Mouse (Mus musculus): Measurements from ENCODE around the gene Gm9857. TPM values are rescaled to one million over a fixed set of nuclear protein-coding genes. Genes with fewer than 3 reads are reported as not detected.

Gene Gm9857
- polyA plus RNA-seq, 1 experiment from 2014 or later, result not detected

DNA sequence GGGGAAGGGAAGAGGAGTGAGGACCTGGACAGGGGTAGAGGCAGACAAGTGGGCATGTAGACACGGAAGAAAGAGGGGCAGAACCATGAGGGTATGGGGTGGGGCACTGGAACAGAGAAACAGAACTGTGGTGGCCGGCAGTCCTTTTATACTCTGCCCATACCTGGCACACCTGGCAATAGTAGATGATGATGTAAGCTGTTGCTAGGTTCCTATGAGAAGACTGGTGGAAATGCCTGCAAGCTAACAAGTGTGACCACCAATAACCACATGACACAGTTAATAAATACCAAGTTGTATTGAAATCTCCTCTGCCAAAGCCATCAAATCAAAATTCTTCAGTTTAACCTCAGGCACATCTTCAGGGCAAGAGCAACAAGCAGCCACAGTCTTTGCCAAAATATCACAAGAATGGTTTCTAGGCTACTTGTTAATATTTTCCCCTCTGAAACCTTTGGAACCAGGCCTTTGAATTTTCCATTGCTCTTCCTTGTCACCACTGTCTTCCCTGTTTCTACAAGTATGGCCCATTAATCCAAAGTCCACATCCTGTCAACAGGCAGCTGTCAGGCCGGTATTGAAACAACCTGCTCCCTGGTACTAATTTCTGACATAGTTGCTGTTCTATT is 19.7 kb downstream of the Gm9857 start:
- Histone ChIP-seq H3K27ac (replicated peaks) (no peak overlapping the region), H3K27me3 (no peaks in the 10 kb centered on the region), H3K36me3 (no peaks in the 10 kb centered on the region), H3K4me1 (no peaks in the 10 kb centered on the region), H3K4me2 (replicated peaks) (no peak overlapping the region), H3K4me3 (no peak overlapping the region), H3K9ac (replicated peaks) (no peak overlapping the region), H3K9me3 (no peaks in the 10 kb centered on the region)
- WGBS, result 96% methylated on average over 3 of the region's 3 CpGs
- no peak for ATAC-seq (ENCODE audit: low FRiP score, low read depth)

DNA sequence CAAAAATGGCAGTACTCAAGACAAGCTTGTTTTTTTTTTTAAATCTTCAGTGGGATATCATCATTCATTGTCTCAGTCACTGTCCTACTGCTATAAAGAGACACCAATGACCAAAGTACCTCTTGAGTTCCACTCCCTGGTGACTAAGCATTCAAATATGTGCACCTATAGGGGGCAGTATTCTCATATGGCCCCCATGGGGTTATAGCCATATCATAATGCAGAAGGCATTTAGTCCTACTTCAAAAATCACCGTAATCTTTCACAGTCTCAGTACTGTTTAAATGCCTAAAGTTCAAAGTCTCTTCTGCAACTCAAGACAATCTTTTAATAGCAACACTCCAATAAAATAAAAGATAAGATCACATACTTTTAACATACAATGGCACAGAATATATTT is 21.4 kb downstream of the Gm9857 start:
- H3K4me2 ChIP-seq (replicated peaks), result no peak overlapping the region
- ATAC-seq (ENCODE audit: low FRiP score, low read depth), result no peak
- no peak overlapping the region for H3K4me3 ChIP-seq
- 95% methylated on average over 1 of the region's 1 CpGs for WGBS
- H3K9me3 ChIP-seq, result no peaks in the 10 kb centered on the region
- H3K9ac ChIP-seq (replicated peaks), result no peak overlapping the region
- H3K36me3 ChIP-seq, result no peaks in the 10 kb centered on the region
- H3K27me3 ChIP-seq, result no peaks in the 10 kb centered on the region
- no peaks in the 10 kb centered on the region for H3K4me1 ChIP-seq
- H3K27ac ChIP-seq (replicated peaks), result no peak overlapping the region

DNA sequence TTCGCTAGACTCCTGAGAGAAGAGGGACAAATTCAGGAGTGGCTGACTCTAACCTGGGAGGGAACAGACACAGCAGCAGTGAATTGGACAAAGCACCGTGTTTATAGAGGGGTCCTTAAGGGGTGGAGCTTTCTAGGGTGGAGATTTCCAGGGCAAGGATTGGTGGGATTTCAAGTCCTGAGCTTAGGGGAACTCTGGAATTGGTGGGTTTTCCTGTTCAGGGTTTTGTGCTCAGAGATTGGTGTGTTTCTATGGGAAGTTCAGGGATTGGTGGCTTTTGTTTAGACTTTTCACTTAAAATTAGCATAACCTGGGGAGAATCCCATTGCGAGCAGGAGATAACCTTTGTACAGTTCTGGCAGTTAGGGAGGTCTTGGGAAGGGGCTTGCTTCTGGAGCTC is 22.3 kb downstream of the Gm9857 start:
- no peak overlapping the region for H3K9ac ChIP-seq (replicated peaks)
- H3K27ac ChIP-seq (replicated peaks), result no peak overlapping the region
- H3K4me2 ChIP-seq (replicated peaks), result no peak overlapping the region
- H3K4me3 ChIP-seq, result no peak overlapping the region
- H3K27me3 ChIP-seq, result no peaks in the 10 kb centered on the region
- WGBS, result 47% methylated on average over 3 of the region's 3 CpGs
- ATAC-seq (ENCODE audit: low FRiP score, low read depth), result no peak
- no peaks in the 10 kb centered on the region for H3K9me3 ChIP-seq
- H3K4me1 ChIP-seq, result no peaks in the 10 kb centered on the region
- H3K36me3 ChIP-seq, result no peaks in the 10 kb centered on the region

- H3K27ac ChIP-seq (replicated peaks), result no peak overlapping the region
- WGBS, result 55% methylated on average over 4 of the region's 4 CpGs
Measured at GRCm38 (mm10) chr3:108916857-108917256, 23.4 kb downstream of the Gm9857 start.

GRCm38 (mm10) chr3:108915999-108916398 is 24.2 kb downstream of the Gm9857 start:
- no peak overlapping the region for H3K27ac ChIP-seq (replicated peaks)
- H3K9ac ChIP-seq (replicated peaks), result no peak overlapping the region
- H3K9me3 ChIP-seq, result no peaks in the 10 kb centered on the region
- no peak for ATAC-seq (ENCODE audit: low FRiP score, low read depth)
- H3K4me2 ChIP-seq (replicated peaks), result no peak overlapping the region
- H3K4me1 ChIP-seq, result no peaks in the 10 kb centered on the region
- no peaks in the 10 kb centered on the region for H3K36me3 ChIP-seq
- 97% methylated on average over 1 of the region's 1 CpGs for WGBS
- no peaks in the 10 kb centered on the region for H3K27me3 ChIP-seq
- no peak overlapping the region for H3K4me3 ChIP-seq

More at GRCm38 (mm10) chr3:108916857-108917256, 23.4 kb downstream of the Gm9857 start:
- Histone ChIP-seq H3K27me3 (no peaks in the 10 kb centered on the region), H3K4me3 (no peak overlapping the region), H3K36me3 (no peaks in the 10 kb centered on the region), H3K9ac (replicated peaks) (no peak overlapping the region), H3K4me2 (replicated peaks) (no peak overlapping the region), H3K4me1 (no peaks in the 10 kb centered on the region), H3K9me3 (no peaks in the 10 kb centered on the region)
- ATAC-seq (ENCODE audit: low FRiP score, low read depth), result no peak

GRCm38 (mm10) chr3:108911548-108912413 is 28.5 kb downstream of the Gm9857 start, which contains the start of gene Prpf38b:
Gene Prpf38b, minus strand, starts transcription at chr3:108911727.
- H3K9me3 ChIP-seq, result no peaks in the 10 kb centered on the region
- H3K27me3 ChIP-seq, result no peaks in the 10 kb centered on the region
- H3K27ac ChIP-seq (replicated peaks), result peak within 1 kb of the TSS; percentile 98
- H3K4me2 ChIP-seq (replicated peaks), result peak within 1 kb of the TSS; percentile 93
- peaks cover 15% of the 10 kb centered on the region; the same call in 1 of the 2 replicates for H3K36me3 ChIP-seq
- H3K9ac ChIP-seq (replicated peaks), result peak within 1 kb of the TSS; percentile 94
- H3K4me1 ChIP-seq, result peaks cover 13% of the 10 kb centered on the region
- ATAC-seq (ENCODE audit: low FRiP score, low read depth), result peak; percentile 100
- H3K4me3 ChIP-seq, result peak within 1 kb of the TSS; percentile 97
- WGBS, result 1% methylated on average over 53 of the region's 53 CpGs

- no peaks in the 10 kb centered on the region for H3K9me3 ChIP-seq
- WGBS, result 1% methylated on average over 41 of the region's 44 CpGs
- H3K4me3 ChIP-seq, result peak overlapping the region; percentile 97
- peak overlapping the region; percentile 94 for H3K9ac ChIP-seq (replicated peaks)
- ATAC-seq (ENCODE audit: low FRiP score, low read depth), result peak; percentile 89
- H3K27me3 ChIP-seq, result no peaks in the 10 kb centered on the region
- peak overlapping the region; percentile 98 for H3K27ac ChIP-seq (replicated peaks)
- H3K4me2 ChIP-seq (replicated peaks), result peak overlapping the region; percentile 93
- peaks cover 18% of the 10 kb centered on the region; the same call in 1 of the 2 replicates for H3K36me3 ChIP-seq
- peaks cover 13% of the 10 kb centered on the region for H3K4me1 ChIP-seq
Measured at GRCm38 (mm10) chr3:108911081-108911547, 29.1 kb downstream of the Gm9857 start.

DNA sequence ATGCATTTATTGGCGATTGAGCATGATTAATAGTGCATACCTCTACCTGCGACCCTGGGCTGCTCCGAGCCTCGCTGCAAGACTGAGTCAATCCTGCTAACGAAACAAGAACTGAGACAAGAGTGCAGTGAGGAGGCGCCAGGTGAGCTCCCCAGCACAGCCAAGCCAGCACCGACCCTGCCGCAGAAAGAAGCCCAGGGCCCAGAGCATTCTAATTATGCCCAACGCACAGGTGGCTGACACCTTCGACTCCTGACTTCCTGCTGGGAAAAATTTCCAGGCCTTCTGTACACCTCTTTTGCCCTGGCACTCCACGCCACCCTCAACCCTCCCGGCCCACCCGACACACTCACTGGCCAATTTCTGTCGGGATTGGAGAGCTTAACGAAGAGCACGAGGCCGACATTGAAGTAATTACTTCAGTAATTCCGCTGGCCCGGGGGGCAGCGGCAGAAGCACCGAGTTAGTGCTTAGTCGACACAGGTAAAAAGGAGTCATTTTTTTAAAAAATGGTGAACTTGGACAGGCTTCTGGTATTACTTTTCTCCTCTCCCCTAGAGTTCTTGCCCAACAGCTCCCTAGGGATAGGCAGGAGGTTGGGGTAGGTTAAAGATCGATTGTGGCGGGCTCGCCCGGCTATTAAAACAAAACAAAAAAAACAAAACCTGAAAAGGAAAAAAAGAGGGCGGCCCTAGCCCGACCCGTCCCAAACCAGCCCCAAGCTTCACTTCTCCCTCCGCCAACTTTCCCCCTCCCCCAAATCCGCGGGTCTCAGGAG is 29.8 kb downstream of the Gm9857 start:
- 1% methylated on average over 31 of the region's 32 CpGs for WGBS
- H3K4me2 ChIP-seq (replicated peaks), result peak overlapping the region; percentile 93
- peak overlapping the region; percentile 98 for H3K27ac ChIP-seq (replicated peaks)
- peaks cover 22% of the 10 kb centered on the region for H3K36me3 ChIP-seq
- H3K27me3 ChIP-seq, result no peaks in the 10 kb centered on the region
- no peak for ATAC-seq (ENCODE audit: low FRiP score, low read depth)
- H3K9me3 ChIP-seq, result no peaks in the 10 kb centered on the region
- peak overlapping the region; percentile 94 for H3K9ac ChIP-seq (replicated peaks)
- peaks cover 13% of the 10 kb centered on the region for H3K4me1 ChIP-seq
- peak overlapping the region; percentile 97 for H3K4me3 ChIP-seq

- WGBS, result 93% methylated on average over 6 of the region's 6 CpGs
- H3K4me1 ChIP-seq, result no peaks in the 10 kb centered on the region
- no peak overlapping the region for H3K9ac ChIP-seq (replicated peaks)
- no peak overlapping the region for H3K4me3 ChIP-seq
- no peaks in the 10 kb centered on the region for H3K9me3 ChIP-seq
- H3K27ac ChIP-seq (replicated peaks), result no peak overlapping the region
- H3K27me3 ChIP-seq, result no peaks in the 10 kb centered on the region
- peaks cover 54% of the 10 kb centered on the region for H3K36me3 ChIP-seq
- no peak overlapping the region for H3K4me2 ChIP-seq (replicated peaks)
- ATAC-seq (ENCODE audit: low FRiP score, low read depth), result no peak
Measured at GRCm38 (mm10) chr3:108902934-108903333, 37.3 kb downstream of the Gm9857 start.

DNA sequence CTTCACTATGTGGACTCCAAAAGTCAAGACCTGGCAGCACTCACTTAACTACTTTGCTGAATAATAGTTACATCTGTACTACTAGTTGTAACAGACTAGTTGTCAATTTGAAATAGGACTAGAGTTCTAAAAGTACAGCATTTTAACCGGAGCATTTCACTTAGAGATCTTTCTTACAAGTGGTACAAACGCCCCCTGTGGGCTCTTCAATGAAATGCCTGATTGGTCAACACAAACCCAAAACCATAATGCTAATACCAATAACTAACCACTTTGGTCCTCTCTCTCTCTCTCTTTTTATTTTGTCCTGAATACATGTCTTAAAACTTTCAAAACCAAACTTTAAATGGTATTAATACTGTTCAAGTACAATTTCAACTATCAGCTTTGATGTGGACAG is 38.2 kb downstream of the Gm9857 start:
- Histone ChIP-seq H3K9me3 (no peaks in the 10 kb centered on the region), H3K36me3 (peaks cover 47% of the 10 kb centered on the region)
- 53% methylated on average over 2 of the region's 2 CpGs for WGBS

GRCm38 (mm10) chr3:108900681-108901080 is 39.6 kb downstream of the Gm9857 start:
- H3K27ac ChIP-seq (replicated peaks), result no peak overlapping the region
- no peak overlapping the region for H3K4me3 ChIP-seq
- H3K9me3 ChIP-seq, result no peaks in the 10 kb centered on the region
- no peak overlapping the region for H3K9ac ChIP-seq (replicated peaks)
- ATAC-seq (ENCODE audit: low FRiP score, low read depth), result no peak
- H3K36me3 ChIP-seq, result peaks cover 40% of the 10 kb centered on the region
- H3K4me1 ChIP-seq, result no peaks in the 10 kb centered on the region
- H3K4me2 ChIP-seq (replicated peaks), result no peak overlapping the region
- WGBS, result 83% methylated on average over 5 of the region's 5 CpGs
- H3K27me3 ChIP-seq, result no peaks in the 10 kb centered on the region

More for the DNA sequence above, 38.2 kb downstream of the Gm9857 start:
- Histone ChIP-seq H3K4me2 (replicated peaks) (no peak overlapping the region), H3K9ac (replicated peaks) (no peak overlapping the region), H3K27ac (replicated peaks) (no peak overlapping the region), H3K4me1 (no peaks in the 10 kb centered on the region), H3K4me3 (no peak overlapping the region), H3K27me3 (no peaks in the 10 kb centered on the region)
- no peak for ATAC-seq (ENCODE audit: low FRiP score, low read depth)
